Mouse (Mus musculus): Measurements from ENCODE around the gene Olfr709-ps1. TPM values are rescaled to one million over a fixed set of nuclear protein-coding genes. Genes with fewer than 3 reads are reported as not detected.

Gene Olfr709-ps1
- total RNA-seq (2023): under 1 TPM; 0.09 to 0.15 TPM

GRCm38 (mm10) chr7:106932119-106932518 lies at the start of gene Olfr709-ps1:
Olfr709-ps1 (minus strand) TSS chr7:106932219.

DNA sequence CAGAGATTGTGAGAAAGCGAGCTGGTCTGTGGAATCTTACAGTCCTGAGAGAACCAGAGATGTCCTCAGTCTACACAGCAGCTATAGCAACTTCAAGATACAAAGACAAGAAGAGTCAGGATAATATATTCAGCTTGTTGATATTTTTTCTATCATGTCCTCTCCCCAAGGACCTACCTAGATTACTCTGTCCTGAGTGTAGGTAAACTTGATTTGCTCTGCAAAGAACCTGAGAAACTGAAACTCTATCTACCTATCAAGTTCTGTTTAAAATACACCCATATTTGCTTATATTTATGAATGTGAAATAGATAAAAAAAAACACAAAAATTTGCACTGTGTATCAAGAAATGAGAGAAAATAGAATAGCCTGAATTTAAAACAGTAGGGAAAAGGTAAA lies 43.3 kb upstream of the Olfr709-ps1 start, which contains the start of gene Olfr711:
Gene Olfr711 (minus strand): TSS at position 101 of the 400 bp plus-strand sequence.

DNA sequence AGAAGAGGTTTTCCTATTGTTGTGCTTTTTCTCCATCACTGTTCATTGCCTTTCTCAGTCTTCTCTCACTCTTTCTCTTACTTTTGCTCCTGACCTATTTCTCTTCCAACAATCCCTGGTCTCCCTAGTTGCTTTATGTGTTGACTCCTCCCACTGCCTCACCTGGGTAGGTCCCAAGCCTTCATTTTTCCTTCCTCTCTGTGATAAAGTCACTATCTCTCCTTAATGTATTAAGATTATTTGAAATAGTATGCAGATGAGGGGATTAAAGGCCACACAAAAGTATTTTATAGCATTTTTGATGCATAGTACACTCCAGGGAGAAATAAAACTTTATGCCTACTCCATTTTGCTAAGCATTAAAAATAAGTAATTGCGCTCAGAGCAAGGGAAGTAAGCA lies 31.8 kb upstream of the Olfr709-ps1 start, which contains the start of gene Olfr6:
Gene Olfr6 (minus strand): TSS at position 101 of the 400 bp plus-strand sequence.

DNA sequence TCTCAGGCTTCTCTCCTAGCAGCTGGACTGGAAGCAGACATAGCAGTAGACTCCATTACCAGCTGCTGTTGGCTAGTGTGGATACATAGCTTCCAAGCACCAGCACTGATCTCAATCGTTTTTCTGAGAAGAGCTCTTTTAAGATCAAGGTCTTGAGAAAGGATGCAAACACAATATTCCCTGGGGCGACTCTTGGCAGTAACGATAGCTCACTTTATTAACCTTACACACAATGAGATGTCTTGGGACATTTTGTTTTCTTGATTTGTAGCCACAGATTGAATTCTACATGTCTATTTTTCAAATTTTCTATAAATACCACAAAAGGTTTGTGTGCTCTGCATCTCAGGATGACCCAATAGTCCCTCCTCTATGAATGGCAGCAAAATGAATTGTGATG lies 16.2 kb upstream of the Olfr709-ps1 start, which contains the start of gene Olfr710:
Gene Olfr710 (minus strand): TSS at position 101 of the 400 bp plus-strand sequence.

GRCm38 (mm10) chr7:106907676-106908075 lies 24.3 kb downstream of the Olfr709-ps1 start, which contains the start of gene Olfr1532-ps1:
Olfr1532-ps1 (plus strand) TSS chr7:106908001.

DNA sequence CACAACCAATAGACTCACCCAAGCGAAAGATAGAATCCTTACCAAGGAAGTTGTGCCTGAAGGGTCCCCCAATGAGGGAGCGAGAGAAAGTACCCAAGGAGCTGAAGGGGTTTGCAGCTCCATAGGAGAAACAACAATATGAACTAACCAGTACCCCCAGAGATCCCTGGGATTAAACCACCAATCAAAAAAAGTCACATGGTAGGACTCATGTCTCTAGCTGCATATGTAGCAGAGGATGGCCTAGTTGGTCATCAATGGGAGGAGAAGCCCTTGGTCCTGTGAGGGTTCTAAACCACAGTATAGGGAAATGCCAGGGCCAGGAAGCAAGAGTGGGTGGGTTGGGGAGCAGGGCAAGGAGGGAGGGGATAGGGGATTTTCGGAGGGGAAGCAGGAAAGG lies 30.9 kb downstream of the Olfr709-ps1 start, which contains the start of gene Olfr707:
Gene Olfr707 (minus strand): TSS at position 101 of the 400 bp plus-strand sequence.

GRCm38 (mm10) chr7:106888062-106888461 lies 44.0 kb downstream of the Olfr709-ps1 start, which contains the start of gene Olfr706:
Olfr706 (minus strand) TSS chr7:106888162.

GRCm38 (mm10) chr7:106876791-106877190 lies 55.2 kb downstream of the Olfr709-ps1 start, which contains the start of gene Olfr705:
Olfr705 (minus strand) TSS chr7:106876891.

Other genes starting within 250 kb of the Olfr709-ps1 start
- gene Olfr694, start 240.4 kb downstream of the Olfr709-ps1 start, total RNA-seq (2023): not detected
- gene Olfr695, start 215.8 kb downstream of the Olfr709-ps1 start, total RNA-seq (2023): not detected
- gene Olfr697, start 189.8 kb downstream of the Olfr709-ps1 start, total RNA-seq (2023): not detected
- gene Olfr698, start 176.8 kb downstream of the Olfr709-ps1 start, total RNA-seq (2023): not detected
- gene Olfr699, start 139.0 kb downstream of the Olfr709-ps1 start, total RNA-seq (2023): not detected
- gene Olfr700, start 123.4 kb downstream of the Olfr709-ps1 start, total RNA-seq (2023): not detected
- not detected for gene Olfr701, start 118.1 kb downstream of the Olfr709-ps1 start, total RNA-seq (2023)
- not detected for gene Olfr702, start 98.3 kb downstream of the Olfr709-ps1 start, total RNA-seq (2023)
- not detected for gene Olfr703, start 88.9 kb downstream of the Olfr709-ps1 start, total RNA-seq (2023)
- gene Olfr704, start 69.0 kb downstream of the Olfr709-ps1 start, total RNA-seq (2023): not detected
- not detected for gene Olfr705, start 55.3 kb downstream of the Olfr709-ps1 start, total RNA-seq (2023)
- not detected for gene Olfr706, start 44.1 kb downstream of the Olfr709-ps1 start, total RNA-seq (2023)
- gene Olfr707, start 31.0 kb downstream of the Olfr709-ps1 start, total RNA-seq (2023): not detected
- gene Olfr1532-ps1, start 24.2 kb downstream of the Olfr709-ps1 start, total RNA-seq (2023): not detected
- not detected for gene Olfr710, start 16.1 kb upstream of the Olfr709-ps1 start, total RNA-seq (2023)
- gene Olfr6, start 31.7 kb upstream of the Olfr709-ps1 start, total RNA-seq (2023): not detected
- gene Olfr711, start 43.2 kb upstream of the Olfr709-ps1 start, total RNA-seq (2023): not detected
- not detected for gene Olfr2, start 73.9 kb upstream of the Olfr709-ps1 start, total RNA-seq (2023)
- gene Olfr713, start 99.0 kb upstream of the Olfr709-ps1 start, total RNA-seq (2023): not detected
- gene Olfr714, start 138.8 kb upstream of the Olfr709-ps1 start, total RNA-seq (2023): not detected
- not detected for gene Olfr17, start 161.0 kb upstream of the Olfr709-ps1 start, total RNA-seq (2023)
- gene Olfr715b, start 178.2 kb upstream of the Olfr709-ps1 start, total RNA-seq (2023): not detected
- gene Olfr715, start 198.9 kb upstream of the Olfr709-ps1 start, total RNA-seq (2023): not detected
- not detected for gene Olfr716, start 206.1 kb upstream of the Olfr709-ps1 start, total RNA-seq (2023)
- gene Nlrp14, start 234.8 kb upstream of the Olfr709-ps1 start, total RNA-seq (2023): not detected

Data from neutrophil, adult 83 days (primary cell).